Mouse (Mus musculus): ENCODE results near the gene Psmd10.

Gene Psmd10

GRCm38 (mm10) chrX:140956272-140956940 is at the start of gene Psmd10, which contains the start of gene Atg4a:
Gene Psmd10 (minus strand): TSS chrX:140956728.
Gene Atg4a (plus strand): TSS chrX:140956907.
- peak; percentile 92 for DNase-seq

GRCm38 (mm10) chrX:140998885-140999284 is 42.4 kb upstream of the Psmd10 start:
- DNase-seq, result no peak

GRCm38 (mm10) chrX:140997912-140998545 is 41.5 kb upstream of the Psmd10 start:
- DNase-seq, result no peak

- no peak for DNase-seq
Observed at GRCm38 (mm10) chrX:140996909-140997516, 40.5 kb upstream of the Psmd10 start.

- no peak for DNase-seq
Observed at GRCm38 (mm10) chrX:140985256-140985655, 28.7 kb upstream of the Psmd10 start.

GRCm38 (mm10) chrX:140984795-140985194 is 28.3 kb upstream of the Psmd10 start:
- DNase-seq, result no peak

- no peak for DNase-seq
Observed at GRCm38 (mm10) chrX:140983206-140983960, 26.9 kb upstream of the Psmd10 start.

GRCm38 (mm10) chrX:140980163-140980562 is 23.6 kb upstream of the Psmd10 start:
- no peak for DNase-seq

GRCm38 (mm10) chrX:140979546-140979945 is 23.0 kb upstream of the Psmd10 start:
- peak; percentile 20 for DNase-seq

- no peak for DNase-seq
Observed at GRCm38 (mm10) chrX:140978943-140979342, 22.4 kb upstream of the Psmd10 start.

GRCm38 (mm10) chrX:140956959-140957358 is 431 bp upstream of the Psmd10 start:
- DNase-seq, result no peak

GRCm38 (mm10) chrX:140953618-140954017 is 2.9 kb downstream of the Psmd10 start:
- DNase-seq, result no peak

- no peak for DNase-seq
Observed at GRCm38 (mm10) chrX:140936271-140936670, 20.3 kb downstream of the Psmd10 start.

GRCm38 (mm10) chrX:140933263-140933662 is 23.3 kb downstream of the Psmd10 start:
- no peak for DNase-seq

- no peak for DNase-seq
Observed at GRCm38 (mm10) chrX:140932066-140932465, 24.5 kb downstream of the Psmd10 start.

GRCm38 (mm10) chrX:140921321-140921720 is 35.2 kb downstream of the Psmd10 start:
- peak; percentile 3 for DNase-seq

- no peak for DNase-seq
Observed at GRCm38 (mm10) chrX:140907360-140907759, 49.2 kb downstream of the Psmd10 start, which contains the start of gene Vsig1. Gene Vsig1 (plus strand): TSS chrX:140907608.

GRCm38 (mm10) chrX:140903487-140903886 is 53.0 kb downstream of the Psmd10 start:
- no peak for DNase-seq
